In genomic region chr8:108241041-108241690, GRCm38 (mm10) we compare ENCODE assay signal across 8 mouse cellular contexts.
DNase-seq lines count a peak whose midpoint lies in the region; ATAC-seq lines count a peak whose summit lies in the region.

No protein-coding gene starts in this region.

- no peaks in the 10 kb centered on the region for H3K36me3 ChIP-seq in forebrain, embryonic 13.5 days (ENCODE audit: poor library complexity, severe bottlenecking)
- no peaks in the 10 kb centered on the region for H3K36me3 ChIP-seq in forebrain, embryonic 10.5 days (replicated peaks)
- no peaks in the 10 kb centered on the region for H3K36me3 ChIP-seq in midbrain, embryonic 11.5 days (ENCODE audit: control insufficient read depth, insufficient read depth, low read length)

- no peak overlapping the region for H3K27ac ChIP-seq in forebrain, embryonic 13.5 days
- no peak overlapping the region for H3K27ac ChIP-seq in forebrain, embryonic 10.5 days
- no peak overlapping the region for H3K27ac ChIP-seq in midbrain, embryonic 11.5 days (ENCODE audit: low read depth, low read length)

- H3K4me1 ChIP-seq in forebrain, embryonic 13.5 days = peaks cover 30% of the 10 kb centered on the region
- H3K4me1 ChIP-seq in forebrain, embryonic 10.5 days = peaks cover 65% of the 10 kb centered on the region
- peaks cover 26% of the 10 kb centered on the region for H3K4me1 ChIP-seq in midbrain, embryonic 11.5 days (ENCODE audit: control insufficient read depth, insufficient read depth, low read length)

- H3K9me3 ChIP-seq in forebrain, embryonic 13.5 days (replicated peaks) = no peaks in the 10 kb centered on the region
- no peaks in the 10 kb centered on the region for H3K9me3 ChIP-seq in forebrain, embryonic 10.5 days
- H3K9me3 ChIP-seq in midbrain, embryonic 11.5 days (ENCODE audit: control insufficient read depth, low read length) = no peaks in the 10 kb centered on the region

- peaks cover 20% of the 10 kb centered on the region for H3K27me3 ChIP-seq in forebrain, embryonic 13.5 days
- peaks cover 7% of the 10 kb centered on the region; the same call in 1 of the 2 replicates for H3K27me3 ChIP-seq in forebrain, embryonic 10.5 days (ENCODE audit: poor library complexity, severe bottlenecking)
- H3K27me3 ChIP-seq in midbrain, embryonic 11.5 days (ENCODE audit: control insufficient read depth, insufficient read depth, low read length) = no peaks in the 10 kb centered on the region

- no peak overlapping the region for H3K9ac ChIP-seq in forebrain, embryonic 13.5 days
- H3K9ac ChIP-seq in midbrain, embryonic 11.5 days (ENCODE audit: low read length) = 0 out of 2 replicates have a peak overlapping the region, but pooled peaks have one; percentile 17

- no peak for ATAC-seq in forebrain, embryonic 13.5 days
- 0 out of 2 replicates have a peak, but pooled peaks have one; percentile 36 for ATAC-seq in midbrain, embryonic 11.5 days (ENCODE audit: low FRiP score)

- peak overlapping the region; percentile 7; the same call in 1 of the 2 replicates for H3K4me2 ChIP-seq in forebrain, embryonic 13.5 days
- peak overlapping the region; percentile 33; the same call in 1 of the 2 replicates for H3K4me2 ChIP-seq in midbrain, embryonic 11.5 days

- 49% methylated on average over 19 of the region's 19 CpGs for WGBS in forebrain, embryonic 13.5 days
- WGBS in forebrain, embryonic 10.5 days = 54% methylated on average over 19 of the region's 19 CpGs
- 20% methylated on average over 19 of the region's 19 CpGs for WGBS in midbrain, embryonic 11.5 days

- no peak for DNase-seq in forebrain, embryonic 10.5 days (ENCODE audit: extremely low spot score, low spot score)
- DNase-seq in 3134 (ENCODE audit: extremely low read depth, insufficient read length, low spot score) = peak; percentile 4
- peak; percentile 7 for DNase-seq in heart, postnatal 4 days
- peak; percentile 93 for DNase-seq in midbrain, embryonic 11.5 days (ENCODE audit: low spot score, missing footprints)
- no peak for DNase-seq in right cerebral cortex, postnatal 36 days (ENCODE audit: low spot score in 2 of 2)
- no peak for DNase-seq in right cerebral cortex, postnatal 25 days
- DNase-seq in ovary, adult 18-20 months (ENCODE audit: low spot score) = no peak

- H3K4me3 ChIP-seq in forebrain, embryonic 13.5 days = no peak overlapping the region
- no peak overlapping the region for H3K4me3 ChIP-seq in forebrain, embryonic 10.5 days
- no peak overlapping the region for H3K4me3 ChIP-seq in midbrain, embryonic 11.5 days (ENCODE audit: low read depth, low read length)

Comparison
In these comparisons a context has a peak if more than half of its experiments do, and no peak if none do; other contexts are left out.
1. DNase-seq: peak in 3134 (single experiment), heart, postnatal 4 days (single experiment) and midbrain, embryonic 11.5 days (single experiment); none in forebrain, embryonic 10.5 days (single experiment), right cerebral cortex, postnatal 36 days (0 of 2), right cerebral cortex, postnatal 25 days (single experiment) and ovary, adult 18-20 months (single experiment).